Mouse (Mus musculus) spleen, postnatal 4 days (tissue): Measurements from ENCODE around the gene Chchd3.

ENCODE experiments used
- DNase-seq, 2 experiments: peaks; one replicate each; pipeline ENCODE4 v3.0.0; 2022; ENCODE audit warnings: low spot score in 2 of 2

Gene Chchd3

DNA sequence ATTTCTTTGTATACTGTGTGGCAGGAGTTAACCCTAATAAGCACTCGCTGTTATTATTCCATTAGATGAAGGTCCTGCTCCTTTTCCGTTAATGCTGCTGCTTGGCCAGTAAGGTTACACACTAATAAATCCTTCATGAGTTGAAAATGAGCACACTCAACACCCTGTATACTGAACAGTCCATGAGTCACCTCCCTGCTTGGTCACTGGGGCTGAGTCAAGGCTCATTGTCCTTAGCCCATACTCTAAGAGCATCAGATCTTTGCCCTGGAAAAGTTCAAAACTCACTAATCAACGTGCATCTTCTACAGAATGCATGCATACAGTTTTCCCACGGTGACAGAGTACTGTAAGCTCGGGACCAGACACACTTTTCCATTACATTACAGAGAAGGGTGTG, 124.5 kb downstream of the Chchd3 start:
- DNase-seq = no peak

DNA sequence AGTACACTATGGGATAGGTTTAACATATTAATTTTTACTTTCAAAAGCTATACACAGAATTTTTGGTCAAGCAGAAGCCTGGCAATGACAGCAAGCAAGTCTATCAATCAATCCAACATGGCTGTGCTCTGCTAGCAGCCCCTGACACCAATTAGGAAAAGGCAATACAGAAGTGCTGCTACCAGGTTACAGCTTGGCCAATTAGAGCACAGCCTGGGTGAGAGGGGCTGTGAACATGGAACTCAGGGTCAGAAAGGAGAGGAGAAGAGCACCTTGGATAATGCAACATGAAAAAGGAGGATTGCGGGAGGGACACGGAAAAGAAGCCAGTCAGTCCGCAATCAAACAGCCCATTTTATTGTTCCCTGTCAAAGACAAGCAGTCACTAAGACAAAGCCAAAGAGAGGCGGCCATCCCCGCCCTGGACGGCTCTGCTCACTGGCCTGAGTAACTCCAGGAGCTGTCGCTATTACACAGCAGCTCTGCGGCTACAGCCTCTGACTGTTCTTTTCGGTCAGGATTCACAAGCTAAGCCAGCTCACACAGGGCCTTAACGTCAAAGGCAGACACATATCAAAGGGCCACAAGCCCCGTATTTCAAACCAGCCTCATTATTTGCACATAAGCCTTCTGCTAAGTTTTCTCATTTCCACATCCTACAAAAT, 128.8 kb downstream of the Chchd3 start:
- DNase-seq = no peak

DNA sequence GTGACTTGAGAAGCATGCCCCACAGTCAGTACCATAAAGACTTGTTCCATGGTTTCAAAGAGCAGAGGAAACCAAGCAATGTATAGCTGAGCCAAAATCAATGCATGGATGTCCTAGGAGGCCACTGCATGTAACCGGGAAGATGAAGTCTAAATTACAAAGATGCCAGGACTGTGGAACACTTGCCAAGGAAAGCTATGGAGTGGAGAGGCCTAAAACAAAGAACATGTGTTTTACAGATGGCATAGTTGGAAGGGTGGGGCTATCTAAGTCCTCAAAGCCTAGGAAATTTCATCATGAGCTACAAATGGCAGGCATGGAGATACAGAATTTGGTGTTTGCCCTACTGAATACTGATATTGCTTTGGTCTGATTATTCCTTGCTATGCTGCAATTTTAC, 137.7 kb downstream of the Chchd3 start:
- DNase-seq = no peak

DNA sequence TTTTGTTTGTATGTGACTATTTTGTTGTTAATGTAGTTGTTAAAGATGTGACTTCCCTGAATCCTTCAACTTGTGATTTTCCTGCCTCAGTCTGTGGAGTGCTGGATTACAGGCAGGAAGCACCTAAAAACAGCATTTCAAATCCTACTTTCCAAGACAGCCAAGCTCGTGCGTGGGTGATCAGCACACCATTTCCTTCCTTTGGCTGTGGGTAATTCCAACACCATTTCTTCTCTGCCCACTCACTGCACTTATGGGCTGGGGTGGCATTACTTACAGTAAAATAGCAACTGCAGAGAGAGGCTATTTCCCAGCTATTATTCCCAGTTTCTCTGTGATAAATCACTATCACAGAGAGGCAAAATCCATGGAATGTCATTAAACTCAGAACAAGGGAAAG, 140.0 kb downstream of the Chchd3 start:
- no peak for DNase-seq

DNA sequence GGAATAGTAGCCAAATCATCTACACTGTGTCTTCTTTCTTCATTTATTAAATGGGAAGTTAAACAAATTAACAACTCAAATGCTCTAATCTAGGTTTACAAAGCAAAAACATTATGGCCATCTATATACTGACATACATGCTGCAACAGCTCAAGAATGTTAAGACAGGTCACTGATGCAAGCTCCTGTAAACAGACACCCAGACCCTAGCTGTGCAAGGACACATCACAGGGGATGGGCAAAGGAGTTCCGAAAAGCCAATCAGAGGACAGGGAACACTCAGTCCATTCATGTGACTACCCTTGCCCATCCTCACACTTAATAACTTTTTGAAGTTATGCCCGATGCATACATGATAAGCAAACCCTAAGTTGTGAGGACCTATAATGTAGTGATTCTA, 149.4 kb downstream of the Chchd3 start:
- DNase-seq = no peak

DNA sequence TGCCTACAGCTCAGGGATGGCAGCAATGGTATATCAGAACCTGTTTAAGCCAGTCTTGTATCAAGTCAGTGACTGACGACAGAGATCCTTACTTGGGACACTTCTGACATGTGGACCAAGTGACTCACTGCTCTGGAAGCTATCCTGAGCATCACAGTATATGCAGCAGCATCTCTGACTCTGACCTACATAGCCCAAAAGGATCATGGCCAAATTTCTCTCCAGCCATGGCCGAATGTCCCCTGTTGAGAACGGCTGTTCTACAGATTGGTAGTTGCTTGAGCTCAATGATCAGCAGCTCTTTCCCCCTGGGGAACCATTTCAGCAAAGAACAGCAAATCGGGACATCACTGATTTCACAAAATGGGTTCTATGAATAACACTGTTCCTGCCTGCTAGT, 161.0 kb downstream of the Chchd3 start:
- no peak for DNase-seq

DNA sequence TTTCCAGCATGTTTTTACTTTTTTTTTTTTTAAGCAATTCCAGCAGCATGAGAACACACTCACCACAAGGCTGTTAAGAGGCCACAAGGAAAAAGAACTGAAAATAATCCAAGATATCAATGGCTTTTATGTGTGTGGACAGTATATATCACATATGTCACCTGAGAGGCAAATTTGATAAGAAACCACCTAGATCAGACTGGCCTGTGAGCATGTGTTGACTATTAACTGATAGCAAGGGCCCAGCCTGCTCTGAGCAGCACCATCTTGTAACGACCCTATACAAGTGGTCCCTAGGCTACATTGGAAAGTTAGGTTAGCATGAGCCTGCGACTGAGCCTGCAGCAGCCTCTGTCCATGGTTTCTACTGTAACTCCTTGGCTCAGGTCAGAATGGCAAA, 166.0 kb downstream of the Chchd3 start:
- DNase-seq = no peak

DNA sequence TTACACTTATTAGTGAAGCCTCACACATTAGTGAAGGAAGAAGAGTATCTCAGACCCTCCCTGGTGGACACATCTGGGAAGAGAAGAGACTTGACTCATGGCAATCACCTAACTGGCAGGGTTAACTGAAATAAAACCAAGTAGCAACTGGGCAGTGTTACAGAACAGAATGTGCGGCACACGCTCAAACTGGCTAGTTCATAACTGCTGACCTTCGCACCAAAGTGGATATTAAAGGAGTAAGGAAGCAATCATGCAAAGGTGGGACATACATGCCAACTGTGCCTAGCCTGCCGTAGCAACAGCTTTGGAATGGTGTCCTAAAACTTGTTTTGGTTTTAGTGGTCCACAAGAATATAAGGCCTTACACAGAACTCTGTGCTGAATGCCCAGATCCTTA, 169.3 kb downstream of the Chchd3 start:
- no peak for DNase-seq

DNA sequence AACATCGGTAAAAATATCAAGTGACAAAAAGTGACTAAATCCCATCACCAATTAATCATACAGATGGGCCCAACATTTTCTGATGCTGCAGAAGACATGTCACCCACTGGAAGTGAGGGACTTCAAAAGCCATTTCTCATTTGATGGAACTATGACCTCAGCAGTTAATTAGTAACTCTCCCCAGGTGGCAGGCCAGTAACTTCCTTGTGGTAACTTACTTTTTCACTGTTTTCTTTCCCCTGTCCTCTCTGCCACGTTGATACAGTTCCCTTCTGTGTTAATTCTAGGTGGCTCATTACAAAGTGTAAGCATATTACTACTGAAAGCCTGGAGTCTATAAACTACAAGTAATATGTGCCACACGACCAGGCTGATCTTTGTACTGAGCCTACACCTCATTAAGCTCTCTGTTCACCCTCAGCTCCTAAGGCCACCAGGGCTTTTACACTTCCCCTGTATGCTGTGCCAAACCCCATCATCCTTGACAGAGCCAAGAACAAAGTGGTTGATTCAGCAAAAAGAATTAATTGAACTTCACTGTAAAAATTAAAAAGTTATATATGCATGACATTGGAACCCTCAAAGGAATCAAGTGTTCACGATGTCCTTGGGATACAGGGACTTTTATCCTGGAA, 171.0 kb downstream of the Chchd3 start:
- DNase-seq = no peak

DNA sequence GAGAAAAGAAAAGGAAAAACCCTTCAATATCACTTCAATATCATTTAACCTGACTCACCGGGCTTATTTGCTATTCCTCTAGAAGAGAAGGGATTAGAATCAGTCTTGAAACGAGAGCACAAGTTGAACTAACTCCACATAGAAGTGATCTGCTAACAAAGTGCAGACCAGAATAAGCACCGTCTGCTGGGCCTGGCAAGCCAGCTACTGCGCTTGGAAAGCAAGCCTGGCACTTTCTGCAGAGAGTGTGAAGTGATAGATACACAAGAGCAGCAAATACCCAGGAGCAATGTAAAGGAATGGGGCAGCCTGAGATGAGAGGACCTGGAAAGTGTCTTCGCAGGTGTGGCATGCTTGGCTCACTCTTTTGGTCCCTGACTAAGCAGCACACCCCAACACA, 181.5 kb downstream of the Chchd3 start:
- no peak for DNase-seq

DNA sequence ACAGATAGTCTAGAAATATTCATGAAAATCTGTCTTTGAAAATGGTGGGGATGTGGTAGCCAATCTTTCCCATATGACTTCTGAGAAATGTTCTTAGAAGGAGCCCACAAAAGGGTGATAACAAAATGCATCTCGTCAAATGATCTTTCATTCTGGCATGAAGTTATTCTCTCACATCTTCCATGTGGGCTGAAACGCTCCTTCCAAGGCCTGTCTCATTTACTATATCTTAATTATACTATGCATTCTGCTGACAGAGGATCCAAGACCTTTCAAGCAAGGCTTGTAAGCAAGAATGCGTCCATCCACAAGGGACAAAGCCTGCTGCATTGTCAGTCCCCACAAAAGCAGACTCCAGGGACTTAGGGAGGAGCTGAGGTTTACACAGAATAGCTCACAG, 185.9 kb downstream of the Chchd3 start:
- DNase-seq = no peak

DNA sequence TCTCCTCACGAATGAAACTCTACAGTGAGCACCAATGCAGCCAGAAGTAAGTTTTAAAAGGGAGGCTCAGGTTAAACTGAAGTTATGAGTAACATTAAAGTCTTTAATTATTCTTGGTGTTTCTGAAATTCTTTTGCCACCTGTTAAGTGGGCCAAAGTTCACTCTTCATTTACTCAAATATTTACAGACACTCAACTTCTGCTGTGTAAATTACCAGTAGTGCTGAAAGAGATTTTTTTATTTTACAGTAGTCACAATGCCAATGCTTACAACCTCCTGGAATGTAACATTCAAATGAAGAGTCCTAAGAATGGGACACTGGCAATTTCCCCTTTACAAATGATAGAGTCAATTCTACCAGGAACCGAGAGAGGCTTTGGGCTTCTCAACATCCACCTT, 187.3 kb downstream of the Chchd3 start:
- DNase-seq = no peak

DNA sequence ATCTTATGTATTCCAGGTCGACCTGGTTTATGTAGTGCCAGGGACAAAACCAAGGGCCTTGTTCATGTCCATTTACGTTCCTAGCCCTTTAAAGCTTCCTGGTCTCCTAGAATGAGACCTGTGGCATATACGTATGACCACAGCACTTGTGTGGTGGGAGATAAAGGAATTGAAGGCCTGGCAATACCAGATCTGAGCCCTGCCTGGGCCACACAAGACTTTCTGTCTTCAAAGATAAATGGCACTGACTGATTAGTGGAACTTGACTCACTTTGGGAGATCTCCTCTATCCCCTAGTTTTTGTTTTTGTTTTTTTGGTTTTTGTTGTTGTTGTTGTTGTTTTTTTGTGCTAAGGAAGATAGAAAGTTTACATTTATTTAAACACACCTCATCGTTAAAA, 209.1 kb downstream of the Chchd3 start:
- peak in 1 of 2 experiments; percentile 35 for DNase-seq

DNA sequence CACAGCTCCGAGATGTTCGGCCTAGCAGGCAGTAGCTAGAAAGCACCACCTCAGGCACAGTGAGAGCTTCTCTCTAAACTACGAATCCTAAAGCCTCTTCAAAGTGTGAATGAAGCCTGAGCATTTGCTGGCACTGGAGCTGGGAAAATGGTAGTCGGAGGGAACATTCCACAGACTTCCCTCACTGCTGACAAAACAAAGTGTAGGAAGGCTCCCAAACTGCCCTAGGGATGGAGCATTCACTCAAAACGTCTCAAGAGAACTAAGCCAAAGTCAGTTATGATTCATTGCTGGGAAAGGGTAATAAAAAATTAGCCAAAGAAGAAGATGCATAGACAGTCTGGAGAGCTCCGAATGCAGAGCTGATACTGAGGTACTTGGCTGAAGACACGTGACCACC, 211.1 kb downstream of the Chchd3 start:
- DNase-seq = no peak

DNA sequence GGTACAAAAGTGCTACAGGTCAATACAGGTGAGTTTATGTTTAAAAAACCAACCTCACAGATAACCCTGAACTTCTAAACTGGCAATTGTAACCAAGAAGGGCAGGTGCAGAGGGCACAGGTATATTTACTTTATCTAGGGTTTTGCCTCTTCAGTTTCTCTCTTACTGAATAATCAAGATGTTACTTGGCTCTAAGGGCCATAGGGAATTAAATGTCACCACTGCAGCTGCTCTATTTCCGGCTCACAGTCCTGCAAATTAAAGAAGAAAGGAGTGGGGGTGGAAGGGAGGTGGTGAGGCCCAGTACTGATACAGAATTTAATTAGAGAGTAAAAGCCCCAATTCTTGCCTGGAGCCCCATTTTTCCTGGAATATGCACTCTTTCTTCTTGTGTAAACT, 214.6 kb downstream of the Chchd3 start:
- no peak for DNase-seq

DNA sequence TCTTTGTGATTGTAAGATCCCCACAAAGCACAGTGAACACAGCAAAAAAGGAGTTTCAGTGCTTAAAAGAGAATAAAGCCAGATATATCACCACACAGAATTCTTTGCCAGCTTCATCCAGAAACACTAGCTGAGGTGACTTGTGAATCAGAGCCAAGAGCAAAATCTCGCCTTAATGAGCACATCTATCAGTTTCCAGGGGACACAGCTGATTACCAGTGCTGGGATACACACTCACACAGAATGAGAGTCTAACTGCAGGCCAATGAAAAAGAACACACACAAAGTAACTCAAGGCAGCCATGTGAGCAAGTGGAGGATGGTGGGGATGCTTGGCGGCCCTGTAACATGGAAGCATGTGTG, 222.1 kb downstream of the Chchd3 start:
- DNase-seq = no peak

DNA sequence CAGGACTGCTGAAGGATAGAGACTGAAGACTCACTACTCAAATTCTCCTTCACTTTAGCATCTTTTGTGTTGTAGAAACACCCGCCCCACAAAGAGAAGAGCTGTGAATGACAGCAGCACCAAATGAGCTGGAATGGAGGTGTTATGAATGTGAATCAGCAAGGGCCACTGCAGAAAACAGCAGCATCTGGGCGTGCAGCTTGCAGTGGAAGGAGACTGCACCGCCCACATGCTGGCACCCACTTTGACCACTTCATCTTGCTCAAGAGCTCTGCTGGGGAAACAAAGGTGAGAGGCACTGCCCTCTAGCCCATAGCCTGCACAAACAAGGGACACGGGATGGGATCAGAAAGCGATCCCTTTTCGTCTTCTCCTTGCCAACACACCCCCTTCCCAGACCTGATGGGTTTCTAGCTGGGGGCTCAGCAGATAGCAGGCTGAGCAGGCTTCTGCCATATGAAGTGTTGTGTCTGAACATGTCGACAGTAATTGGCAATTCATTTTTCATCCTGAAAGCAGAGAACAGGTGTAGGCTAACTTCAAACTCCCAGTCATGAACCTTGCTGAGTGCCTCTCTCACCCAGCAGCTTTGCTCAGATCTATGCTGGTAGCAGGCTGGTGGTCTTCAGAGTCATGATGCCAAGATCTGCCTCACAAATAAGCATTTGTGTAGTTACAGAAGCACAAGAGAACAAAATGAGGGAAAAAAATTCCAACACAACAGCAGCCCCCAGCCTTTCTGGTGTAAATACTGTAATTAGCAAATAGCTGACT, 222.7 kb downstream of the Chchd3 start:
- DNase-seq = no peak

DNA sequence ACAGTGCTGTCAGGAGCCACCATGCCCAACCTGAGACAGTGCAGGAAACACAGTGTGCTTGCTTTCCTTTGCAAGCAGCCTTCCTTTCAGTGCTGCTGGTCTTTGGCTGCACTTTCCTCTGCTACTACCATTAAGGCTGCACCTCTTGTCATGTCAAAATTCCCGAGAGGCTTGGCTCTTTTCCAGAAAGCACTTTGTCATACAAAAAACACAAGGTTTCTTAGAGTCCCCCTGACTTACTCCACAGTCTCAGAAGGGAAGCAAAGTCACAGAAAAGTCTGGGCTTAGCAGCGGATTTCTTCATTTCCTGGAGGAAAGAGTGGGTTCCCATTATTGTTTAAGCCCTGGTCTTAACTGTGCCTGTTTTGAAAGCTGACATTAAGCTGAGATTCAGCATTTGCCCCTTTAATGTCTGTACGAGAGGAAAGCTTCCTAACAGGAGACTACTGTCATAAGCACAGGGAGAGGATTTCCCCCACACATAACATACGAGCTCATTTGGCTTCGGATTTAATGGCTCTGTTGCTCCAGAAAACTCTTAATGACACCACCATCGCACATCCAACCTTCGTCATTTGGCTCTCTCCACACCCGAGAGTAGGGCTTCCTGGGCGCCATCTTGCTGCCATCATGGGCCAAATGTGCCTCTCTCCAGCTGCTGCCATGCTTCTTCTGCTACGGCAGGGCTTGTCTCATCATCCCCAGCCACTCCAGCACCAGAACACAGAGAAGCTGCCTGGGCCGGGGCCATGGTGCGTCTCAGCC, 236.0 kb downstream of the Chchd3 start:
- DNase-seq = no peak

DNA sequence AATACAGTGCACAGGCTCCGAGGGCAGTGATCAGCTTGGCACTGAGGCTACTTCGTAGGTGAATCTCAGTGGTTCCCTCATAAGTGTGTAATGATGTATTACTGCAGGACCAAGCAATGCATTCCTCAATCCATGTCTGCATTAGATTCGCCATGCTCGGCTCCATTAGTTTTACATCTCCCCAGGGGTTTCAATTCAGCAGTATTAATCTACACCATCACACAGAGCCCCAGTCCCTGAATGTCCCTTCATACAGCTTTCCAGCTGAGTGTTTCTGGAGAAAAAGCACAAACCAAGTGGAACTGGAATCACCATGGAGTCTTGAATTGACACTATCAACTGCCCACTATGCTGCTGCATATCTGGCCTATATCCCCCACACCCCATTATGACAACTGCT, 241.1 kb downstream of the Chchd3 start:
- no peak for DNase-seq

DNA sequence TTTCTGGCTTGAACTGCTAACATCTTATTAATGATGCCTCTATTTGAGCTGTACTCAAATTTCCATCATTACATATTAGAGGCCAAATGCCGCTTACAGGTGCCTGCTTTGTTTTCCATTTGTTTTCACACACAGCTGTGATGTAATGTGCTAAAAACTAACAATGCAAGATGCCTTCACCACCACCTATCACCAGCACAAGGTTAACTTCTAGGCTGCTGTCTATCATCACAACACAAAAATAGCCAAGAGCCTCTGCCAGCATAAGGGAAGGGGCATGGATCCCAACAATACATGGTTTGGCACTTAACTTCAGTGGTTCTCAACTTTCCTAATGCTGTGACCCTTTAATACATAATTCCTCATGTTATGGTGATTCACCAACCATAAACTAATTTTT, 251.3 kb downstream of the Chchd3 start:
- DNase-seq = no peak

DNA sequence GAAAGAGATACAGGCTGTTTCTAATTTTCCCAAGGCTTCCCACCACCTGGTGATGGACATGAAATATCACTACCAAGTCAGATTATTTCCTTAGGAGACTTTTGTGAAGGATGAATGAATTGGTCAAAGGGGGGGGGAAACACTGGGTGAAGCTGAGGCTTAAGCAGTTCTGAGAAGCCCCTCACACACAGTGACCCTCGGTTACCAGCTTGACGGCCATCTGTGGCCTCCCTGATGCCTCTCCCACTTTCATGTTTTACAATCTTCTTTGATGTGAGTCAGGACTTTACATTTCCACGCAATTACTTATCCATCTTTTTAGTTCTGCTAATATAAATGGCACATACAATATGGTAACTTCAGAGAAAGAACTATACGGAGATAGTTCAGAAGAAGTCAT, 252.3 kb downstream of the Chchd3 start:
- no peak for DNase-seq

DNA sequence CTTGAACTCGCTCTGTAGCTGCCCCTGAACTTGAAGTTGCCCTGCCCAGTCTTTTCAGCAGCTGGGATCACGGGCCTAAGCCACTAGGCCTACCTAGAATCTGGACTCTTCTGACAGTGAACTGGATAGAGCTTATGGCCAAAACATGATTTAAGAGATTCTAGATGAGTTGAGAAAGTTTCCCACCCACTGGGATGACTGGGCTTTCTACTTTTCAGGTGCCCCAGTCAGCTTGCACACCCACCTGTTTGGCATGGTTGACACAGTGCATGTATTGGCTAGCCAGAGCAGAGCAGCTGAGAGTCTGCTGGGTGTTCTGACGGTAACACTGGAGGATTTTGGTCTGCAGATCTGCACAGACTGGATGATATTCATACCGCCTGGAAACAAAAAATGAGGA, 256.4 kb downstream of the Chchd3 start:
- DNase-seq = no peak

DNA sequence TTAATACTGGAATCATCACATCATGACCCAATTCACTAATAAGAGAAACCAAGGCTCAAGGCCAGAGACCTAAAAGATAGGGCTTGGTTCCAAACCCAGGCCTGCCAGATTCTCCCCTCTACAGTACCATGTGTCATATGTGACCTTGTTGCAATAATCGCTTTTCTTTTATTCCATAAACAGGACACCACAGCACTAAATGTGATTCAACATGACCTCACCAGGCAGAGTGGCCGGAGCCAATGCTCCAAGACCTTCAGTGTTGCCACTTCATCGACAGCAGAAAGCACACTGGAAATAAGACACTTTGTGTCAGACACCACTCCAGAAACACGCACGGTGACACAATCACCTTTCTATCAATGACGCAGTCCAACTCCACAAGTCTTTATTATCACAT, 258.3 kb downstream of the Chchd3 start:
- DNase-seq = no peak
